Mouse (Mus musculus) lung, adult 2 months (tissue): ENCODE data around the gene Scrn3. TPM values are rescaled to one million over a fixed set of nuclear protein-coding genes. Genes with fewer than 3 reads are reported as not detected.
A peak's percentile ranks its signal among the peaks of the same experiment; 100 is the strongest.

ENCODE experiments used
- DNase-seq: peaks from one replicate; pipeline ENCODE4 v3.0.0; 2022
- H3K4me1 ChIP-seq: fragments of 200-500 bp; 2 replicates; pipeline ENCODE4 v1.6.1; 2011; ENCODE audit warnings: low read length; ENCODE audit not compliant: control insufficient read depth, insufficient read depth
- H3K4me3 ChIP-seq: fragments of 200-500 bp; replicated peaks from 2 replicates; pipeline ENCODE3; 2011; ENCODE audit warnings: low read depth, mild to moderate bottlenecking, control low read depth, low read length; ENCODE audit errors: extremely low read depth
- CTCF ChIP-seq: fragments of 200-500 bp; IDR thresholded peaks from 2 replicates; pipeline ENCODE4 v1.5.1; 2011; ENCODE audit warnings: mild to moderate bottlenecking, low read length, control low read depth; ENCODE audit not compliant: insufficient read depth
- POLR2A ChIP-seq: fragments of 200-500 bp; IDR thresholded peaks from 2 replicates; pipeline ENCODE4 v1.6.1; 2011; ENCODE audit warnings: low read depth, mild to moderate bottlenecking, control low read depth, low read length, borderline replicate concordance; ENCODE audit errors: extremely low read depth
- WGBS: fragments of 180-500 bp; shearing (Covaris S2); methylation state at CpG from one replicate; pipeline ENCODE4 v1.1.7; 2018; 5-methylcytosine and 5-hydroxymethylcytosine counted together
- polyA plus RNA-seq: library from polyadenylated mRNA; depleted of rRNA; stranded (reverse); fragments of >200 nt; gene quantifications from 2 replicates; pipeline ENCODE4 v1.2.3, GENCODE M21; 2012

Scrn3 gene
- polyA plus RNA-seq, 1 experiment: 8.9 TPM

DNA sequence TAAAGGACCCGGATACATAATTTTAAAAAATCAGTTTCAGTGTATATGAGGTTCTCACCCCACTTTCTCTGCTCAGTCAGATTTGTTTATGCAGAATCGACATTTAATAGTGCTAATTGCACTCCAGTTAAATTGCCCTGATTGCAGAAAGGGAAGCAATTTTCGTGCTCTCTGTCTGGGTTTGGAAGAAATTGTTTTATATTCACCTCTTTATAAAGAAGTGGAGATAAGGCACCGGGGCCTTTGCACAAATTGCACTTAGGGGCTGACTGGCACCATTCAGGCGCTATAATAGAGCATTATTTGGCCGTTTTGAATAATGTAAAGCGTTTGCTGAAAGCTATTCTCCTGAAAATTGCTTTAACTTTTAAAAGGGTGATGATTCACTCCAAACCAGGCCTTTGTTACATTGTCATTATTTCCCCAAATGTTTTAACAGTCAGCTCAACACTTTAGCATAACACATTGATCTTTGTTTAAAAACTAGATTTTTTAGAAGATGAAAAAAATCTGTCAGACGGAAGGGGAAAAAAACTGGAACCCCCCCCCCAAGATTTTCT, 43.5 kb upstream of the Scrn3 start:
- Histone ChIP-seq H3K4me3 (no peak overlapping the region), H3K4me1 (peaks cover 10% of the 10 kb centered on the region)
- DNase-seq: no peak
- TF ChIP-seq CTCF: no peak
- TF ChIP-seq POLR2A: no peak
- WGBS: 15% methylated on average over 8 of the region's 8 CpGs

DNA sequence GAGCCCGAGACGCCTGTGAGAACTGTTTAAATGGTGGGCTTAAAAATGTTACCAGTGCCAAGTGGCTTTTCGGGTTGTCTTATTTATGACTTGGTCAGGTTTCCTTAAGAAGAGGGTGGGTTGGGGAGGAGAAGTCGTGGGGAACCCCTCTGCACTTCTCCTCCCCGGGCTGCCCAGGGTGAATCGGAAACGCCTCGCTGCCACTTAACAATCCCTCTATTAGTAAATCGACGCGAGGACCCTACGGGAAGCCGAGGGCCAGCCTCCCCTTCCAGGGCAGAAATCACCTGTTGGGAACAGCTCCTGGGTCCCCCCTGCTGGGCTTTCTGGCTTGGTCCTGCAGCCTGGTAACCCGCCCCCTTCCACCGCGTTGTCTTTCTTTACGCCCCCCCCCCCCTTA, 42.7 kb upstream of the Scrn3 start:
- H3K4me3 ChIP-seq: no peak overlapping the region
- TF ChIP-seq POLR2A: no peak
- no peak for TF ChIP-seq CTCF
- WGBS: 5% methylated on average over 17 of the region's 17 CpGs
- no peak for DNase-seq
- peaks cover 17% of the 10 kb centered on the region for H3K4me1 ChIP-seq

DNA sequence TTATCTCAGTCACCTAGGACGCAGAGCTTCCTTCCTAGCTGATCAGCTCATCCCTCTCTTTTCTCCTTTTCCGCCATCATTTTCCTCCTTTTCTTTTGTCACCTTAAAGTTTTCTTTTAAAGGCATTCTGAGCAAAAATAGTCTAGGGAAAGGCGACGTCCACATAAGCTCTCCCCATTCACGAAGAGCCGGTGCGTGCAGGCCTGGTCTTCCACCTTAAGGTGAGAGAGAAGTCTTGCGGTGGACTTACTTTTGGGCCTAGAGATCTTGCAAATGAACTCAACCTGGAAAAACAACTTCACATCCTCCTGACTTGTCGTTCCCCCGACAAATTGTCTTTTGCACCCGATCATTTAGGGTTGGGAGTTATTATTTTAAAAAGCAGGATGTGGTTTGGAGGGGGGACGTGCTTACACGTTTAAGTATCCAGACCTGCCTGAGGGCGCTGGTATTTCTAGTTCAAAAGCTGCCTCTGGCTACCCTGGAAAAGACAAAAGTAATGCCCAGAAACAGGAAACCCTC, 42.3 kb upstream of the Scrn3 start:
- TF ChIP-seq POLR2A (no peak), CTCF (no peak)
- H3K4me1 ChIP-seq: peaks cover 17% of the 10 kb centered on the region
- DNase-seq: peak; percentile 19
- WGBS: 9% methylated on average over 14 of the region's 14 CpGs
- no peak overlapping the region for H3K4me3 ChIP-seq

DNA sequence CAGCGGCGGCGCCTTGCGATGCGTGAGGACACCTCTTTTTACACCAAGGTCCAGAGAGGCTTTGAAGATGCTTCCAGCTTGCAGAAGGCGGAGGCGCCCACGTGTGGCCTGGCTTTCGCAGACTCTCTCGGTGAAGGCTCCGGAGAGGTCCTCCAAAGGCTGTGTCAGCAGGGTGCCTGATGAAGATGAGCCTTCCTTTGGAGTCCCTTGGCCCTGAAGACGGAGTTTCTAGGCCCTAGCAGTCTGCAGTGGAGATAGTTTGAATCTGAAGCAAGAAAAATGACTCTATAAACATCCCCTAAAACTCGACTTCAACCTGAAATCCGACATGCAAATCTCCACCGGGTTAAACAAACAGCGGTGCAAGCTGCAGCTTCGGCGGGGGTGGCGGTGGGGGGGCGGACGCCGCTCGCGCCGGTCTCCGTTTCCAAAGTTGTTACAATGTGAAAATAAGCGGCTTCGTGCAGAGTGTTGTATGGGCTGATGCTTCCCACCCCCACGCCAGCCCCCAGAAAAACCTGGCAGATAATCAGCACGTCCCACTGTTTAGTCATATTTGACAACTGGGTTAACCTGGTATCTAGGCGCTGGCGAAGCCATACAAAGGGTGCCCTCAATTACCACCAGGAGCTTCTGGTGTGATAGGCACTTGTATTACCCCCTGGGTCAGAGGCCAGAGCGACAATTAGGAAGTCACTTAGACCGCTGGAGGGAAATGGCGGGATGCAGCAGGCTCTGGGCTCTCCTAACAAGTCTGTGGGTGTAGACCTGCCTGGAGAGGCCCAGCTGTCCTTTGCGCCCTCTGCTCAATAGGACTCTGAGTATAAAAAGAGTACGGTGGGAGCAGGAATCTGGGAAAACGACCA, 41.6 kb upstream of the Scrn3 start:
- TF ChIP-seq POLR2A (no peak), CTCF (no peak)
- DNase-seq: peak; percentile 38
- H3K4me3 ChIP-seq: no peak overlapping the region
- 6% methylated on average over 38 of the region's 38 CpGs for WGBS
- H3K4me1 ChIP-seq: peaks cover 17% of the 10 kb centered on the region

DNA sequence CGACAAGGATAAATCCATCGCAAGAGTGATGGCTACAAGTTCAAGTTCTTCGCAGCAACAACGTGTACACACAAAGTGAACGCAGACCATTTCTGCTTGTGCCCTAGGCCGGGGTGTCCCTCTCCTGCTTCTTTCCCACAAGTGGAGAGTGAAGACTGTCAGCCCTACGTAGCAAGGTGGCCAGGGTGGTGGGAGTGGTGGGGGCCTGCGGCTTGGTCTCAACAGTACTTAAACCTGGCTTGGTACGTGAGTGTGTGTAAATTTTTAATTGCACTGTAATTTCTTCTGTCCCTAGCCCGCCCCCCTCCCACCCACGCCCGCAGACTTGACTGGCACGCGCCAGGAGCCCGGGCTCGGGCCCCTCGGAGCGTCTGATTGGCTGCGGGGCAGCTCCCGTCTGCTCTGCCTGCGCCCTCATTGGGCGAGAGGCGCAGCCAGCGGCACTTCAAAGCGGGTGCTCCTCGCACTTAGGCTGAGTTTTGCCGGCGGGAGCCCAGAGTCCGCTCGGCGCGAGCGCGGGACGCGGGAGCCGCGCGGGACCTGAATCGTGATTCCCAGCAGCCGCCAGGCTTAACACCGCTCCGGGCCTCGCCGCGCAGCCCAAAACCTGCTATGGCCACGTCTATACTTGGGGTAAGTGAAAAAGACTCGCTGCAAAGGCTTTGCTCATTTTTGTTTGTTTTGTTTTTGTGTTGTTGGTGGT, 40.8 kb upstream of the Scrn3 start, which contains the start of gene Sp9:
Gene Sp9, plus strand, starts transcription at position 467 of the 703 bp plus-strand sequence.
- no peak within 1 kb of the TSS for H3K4me3 ChIP-seq
- peaks cover 17% of the 10 kb centered on the region for H3K4me1 ChIP-seq
- DNase-seq: peak; percentile 34
- WGBS: 3% methylated on average over 48 of the region's 48 CpGs
- TF ChIP-seq CTCF (no peak), POLR2A (no peak)

DNA sequence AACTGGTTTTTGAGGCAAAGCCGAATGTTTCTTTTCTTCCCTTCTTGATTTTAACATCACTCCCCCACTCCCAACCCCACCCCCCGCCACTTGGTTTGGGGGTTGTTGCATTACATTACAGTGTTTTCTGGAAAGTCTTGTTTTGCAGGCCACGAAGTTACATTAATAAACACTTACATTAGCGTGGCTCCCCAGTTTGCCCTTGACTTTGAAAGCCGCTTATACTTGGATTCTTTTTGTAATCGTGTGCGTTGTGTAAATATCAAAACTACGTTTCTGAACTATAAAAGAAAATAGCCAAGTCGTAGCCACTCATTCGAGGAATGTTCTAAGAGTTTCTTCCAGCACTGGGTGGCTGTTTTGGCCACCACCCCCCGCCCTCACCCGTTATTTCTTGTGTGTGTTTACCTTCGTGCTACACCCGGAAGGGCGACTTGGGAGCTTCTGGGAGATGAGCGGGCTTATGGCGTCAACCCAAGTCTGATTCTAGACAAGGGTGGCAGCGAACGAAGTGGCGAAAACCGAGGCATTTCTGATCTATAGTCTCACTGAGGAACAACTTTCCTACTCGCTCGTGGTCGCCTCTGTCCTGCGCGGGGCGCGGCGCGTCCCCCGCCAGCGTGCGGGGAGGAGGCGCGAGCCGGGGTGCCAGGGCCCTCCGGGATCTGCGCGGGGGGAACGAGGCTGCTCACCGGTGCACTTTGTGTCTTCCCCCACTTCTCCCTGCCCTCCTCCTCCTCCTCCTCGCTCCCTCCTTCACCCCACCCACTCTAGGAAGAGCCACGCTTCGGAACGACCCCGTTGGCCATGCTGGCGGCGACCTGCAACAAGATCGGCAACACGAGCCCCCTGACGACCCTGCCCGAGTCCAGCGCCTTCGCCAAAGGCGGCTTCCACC, 39.8 kb upstream of the Scrn3 start:
- WGBS: 2% methylated on average over 55 of the region's 55 CpGs
- no peak overlapping the region for H3K4me3 ChIP-seq

DNA sequence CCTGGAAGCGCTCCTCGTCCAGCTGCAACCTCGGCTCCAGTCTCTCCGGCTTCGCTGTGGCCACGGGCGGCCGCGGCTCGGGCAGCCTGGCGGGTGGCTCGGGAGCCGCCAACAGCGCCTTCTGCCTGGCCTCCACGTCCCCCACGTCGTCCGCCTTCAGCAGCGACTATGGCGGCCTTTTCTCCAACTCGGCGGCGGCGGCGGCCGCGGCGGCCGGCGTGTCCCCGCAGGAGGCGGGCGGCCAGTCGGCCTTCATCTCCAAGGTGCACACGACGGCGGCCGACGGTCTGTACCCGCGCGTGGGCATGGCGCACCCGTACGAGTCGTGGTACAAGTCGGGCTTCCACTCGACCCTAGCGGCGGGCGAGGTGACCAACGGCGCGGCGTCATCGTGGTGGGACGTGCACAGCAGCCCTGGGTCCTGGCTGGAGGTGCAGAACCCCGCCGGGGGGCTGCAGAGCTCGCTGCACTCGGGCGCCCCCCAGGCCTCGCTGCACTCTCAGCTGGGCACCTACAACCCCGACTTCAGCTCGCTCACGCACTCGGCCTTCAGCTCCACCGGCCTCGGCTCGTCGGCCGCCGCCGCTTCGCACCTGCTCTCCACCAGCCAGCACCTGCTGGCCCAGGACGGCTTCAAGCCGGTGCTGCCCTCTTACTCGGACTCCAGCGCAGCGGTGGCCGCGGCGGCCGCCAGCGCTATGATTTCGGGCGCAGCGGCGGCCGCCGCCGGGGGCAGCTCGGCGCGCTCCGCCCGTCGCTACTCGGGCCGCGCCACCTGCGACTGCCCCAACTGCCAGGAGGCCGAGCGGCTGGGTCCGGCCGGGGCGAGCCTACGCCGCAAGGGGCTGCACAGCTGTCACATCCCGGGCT, 38.9 kb upstream of the Scrn3 start:
- Histone ChIP-seq H3K4me3 (no peak overlapping the region), H3K4me1 (peaks cover 17% of the 10 kb centered on the region)
- peak; percentile 29 for DNase-seq
- TF ChIP-seq POLR2A (no peak), CTCF (no peak)
- 1% methylated on average over 110 of the region's 110 CpGs for WGBS

More for the DNA sequence above, 39.8 kb upstream of the Scrn3 start:
- TF ChIP-seq POLR2A: no peak
- TF ChIP-seq CTCF: no peak
- peak; percentile 44 for DNase-seq
- H3K4me1 ChIP-seq: peaks cover 17% of the 10 kb centered on the region
